Mouse (Mus musculus) forebrain, postnatal 0 days (tissue): Measurements from ENCODE around the gene Fcgrt. TPM values are rescaled to one million over a fixed set of nuclear protein-coding genes. Genes with fewer than 3 reads are reported as not detected.
A peak's percentile ranks its signal among the peaks of the same experiment; 100 is the strongest.

Source experiments
- ATAC-seq: fragments of 200-750 bp; cut with Nextera tagmentation; 2 replicates; pipeline ENCODE4 v1.8.0; 2017; ENCODE audit warnings: mild to moderate bottlenecking, moderate library complexity
- DNase-seq: peaks from one replicate; pipeline ENCODE4 v3.0.0-alpha.2; 2015
- H3K27ac ChIP-seq: fragments of 300-500 bp; sonication (generic); 2 replicates; pipeline ENCODE4 v1.5.1; 2014; ENCODE audit warnings: low read depth, mild to moderate bottlenecking, antibody characterized with exemption, low read length, moderate library complexity, mixed read lengths
- H3K27me3 ChIP-seq: fragments of 300-500 bp; sonication (generic); 2 replicates; pipeline ENCODE4 v1.6.1; 2014; ENCODE audit warnings: mild to moderate bottlenecking, low read length, mixed read lengths; ENCODE audit not compliant: insufficient read depth
- H3K36me3 ChIP-seq: fragments of 300-500 bp; sonication (generic); 2 replicates; pipeline ENCODE4 v1.6.1; 2014; ENCODE audit warnings: mild to moderate bottlenecking, moderate library complexity; ENCODE audit not compliant: insufficient read depth
- H3K4me1 ChIP-seq: fragments of 300-500 bp; sonication (generic); 2 replicates; pipeline ENCODE4 v1.6.1; 2014; ENCODE audit warnings: antibody characterized with exemption; ENCODE audit not compliant: insufficient read depth
- H3K4me2 ChIP-seq: fragments of 300-500 bp; sonication (generic); 2 replicates; pipeline ENCODE4 v1.6.1; 2014; ENCODE audit warnings: low read depth, mild to moderate bottlenecking, moderate library complexity
- H3K4me3 ChIP-seq: fragments of 300-500 bp; sonication (generic); 2 replicates; pipeline ENCODE4 v1.5.1; 2014; ENCODE audit warnings: low read depth, low read length, mixed read lengths
- H3K9ac ChIP-seq: fragments of 300-500 bp; sonication (generic); 2 replicates; pipeline ENCODE4 v1.6.1; 2014; ENCODE audit warnings: mild to moderate bottlenecking
- H3K9me3 ChIP-seq: fragments of 300-500 bp; sonication (generic); 2 replicates; pipeline ENCODE4 v1.6.1; 2016; ENCODE audit warnings: low read length
- CTCF ChIP-seq: sonication (generic); IDR thresholded peaks from 2 replicates; pipeline ENCODE4 v1.5.1; 2016; ENCODE audit warnings: antibody characterized with exemption, control low read depth, low read depth
- WGBS: fragments of 180-500 bp; shearing (Covaris S2); extraction: QIAGEN DNeasy Blood & Tissue Kit; methylation state at CpG from one replicate; pipeline ENCODE4 v1.1.7; 2014; 5-methylcytosine and 5-hydroxymethylcytosine counted together
- polyA plus RNA-seq: library from polyadenylated mRNA; unstranded; fragments of >200 nt; fragmentation: Nextera tagmentation; extraction: Ambion mirVana; gene quantifications from 2 replicates; pipeline ENCODE4 v1.2.1, GENCODE M21; 2015
- total RNA-seq: library from RNA; depleted of rRNA; stranded (reverse); fragments of >200 nt; gene quantifications from 2 replicates; pipeline ENCODE4 v1.2.3, GENCODE M21; 2014

Gene Fcgrt
- total and polyA plus RNA-seq, 2 experiments from 2014 or later, result 29.4 to 35.1 TPM

- 87% methylated on average over 4 of the region's 4 CpGs for WGBS
- Histone ChIP-seq H3K27ac (no peak overlapping the region), H3K4me1 (no peaks in the 10 kb centered on the region), H3K4me2 (no peak overlapping the region), H3K4me3 (no peak overlapping the region), H3K9ac (no peak overlapping the region), H3K36me3 (peaks cover 34% of the 10 kb centered on the region), H3K9me3 (no peaks in the 10 kb centered on the region), H3K27me3 (no peaks in the 10 kb centered on the region)
- DNase-seq, result no peak
- TF ChIP-seq CTCF, result no peak
- ATAC-seq, result no peak
These were observed 28.2 kb downstream of the Fcgrt start for GRCm38 (mm10) chr7:45075405-45075804.

GRCm38 (mm10) chr7:45073949-45074348 lies 29.7 kb downstream of the Fcgrt start:
- Histone ChIP-seq H3K27ac (no peak overlapping the region), H3K36me3 (peaks cover 34% of the 10 kb centered on the region), H3K9ac (no peak overlapping the region), H3K9me3 (no peaks in the 10 kb centered on the region), H3K4me1 (no peaks in the 10 kb centered on the region), H3K4me2 (no peak overlapping the region), H3K27me3 (no peaks in the 10 kb centered on the region), H3K4me3 (no peak overlapping the region)
- DNase-seq (no peak), ATAC-seq (no peak)
- WGBS, result 92% methylated on average over 12 of the region's 12 CpGs
- no peak for TF ChIP-seq CTCF

GRCm38 (mm10) chr7:45073171-45073707 lies 30.4 kb downstream of the Fcgrt start:
- no peak for DNase-seq

DNA sequence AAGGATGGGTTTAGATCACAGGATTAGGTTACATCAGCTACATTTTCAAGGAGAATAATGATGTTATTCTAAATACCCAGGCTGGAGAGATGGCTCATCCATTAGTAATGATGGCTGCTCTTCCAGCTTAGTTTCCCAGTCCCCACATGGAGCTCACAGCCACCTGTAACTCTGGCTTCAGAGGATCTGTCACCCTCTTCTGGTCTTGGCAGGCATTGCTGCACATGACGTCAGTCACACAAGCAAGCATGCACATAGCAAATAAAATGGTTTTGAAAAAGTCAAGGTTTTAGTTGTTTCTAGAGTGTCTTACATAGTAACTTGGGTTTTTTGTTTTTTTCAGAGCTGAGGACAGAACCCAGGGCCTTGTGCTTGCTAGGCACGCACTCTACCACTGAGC lies 31.4 kb downstream of the Fcgrt start:
- DNase-seq, result no peak
- Histone ChIP-seq H3K9me3 (no peaks in the 10 kb centered on the region), H3K9ac (no peak overlapping the region), H3K27ac (no peak overlapping the region), H3K4me3 (no peak overlapping the region), H3K36me3 (peaks cover 27% of the 10 kb centered on the region), H3K4me1 (no peaks in the 10 kb centered on the region), H3K4me2 (no peak overlapping the region), H3K27me3 (no peaks in the 10 kb centered on the region)
- WGBS, result 69% methylated on average over 2 of the region's 2 CpGs
- peak; percentile 35; the same call in 1 of the 2 replicates for ATAC-seq
- TF ChIP-seq CTCF, result peak; percentile 53

More at GRCm38 (mm10) chr7:45073171-45073707, 30.4 kb downstream of the Fcgrt start:
- Histone ChIP-seq H3K4me2 (no peak overlapping the region), H3K9me3 (no peaks in the 10 kb centered on the region), H3K27ac (no peak overlapping the region), H3K4me3 (no peak overlapping the region), H3K4me1 (no peaks in the 10 kb centered on the region), H3K9ac (no peak overlapping the region), H3K27me3 (no peaks in the 10 kb centered on the region), H3K36me3 (peaks cover 34% of the 10 kb centered on the region)
- no peak for TF ChIP-seq CTCF
- 89% methylated on average over 7 of the region's 7 CpGs for WGBS
- ATAC-seq, result no peak

DNA sequence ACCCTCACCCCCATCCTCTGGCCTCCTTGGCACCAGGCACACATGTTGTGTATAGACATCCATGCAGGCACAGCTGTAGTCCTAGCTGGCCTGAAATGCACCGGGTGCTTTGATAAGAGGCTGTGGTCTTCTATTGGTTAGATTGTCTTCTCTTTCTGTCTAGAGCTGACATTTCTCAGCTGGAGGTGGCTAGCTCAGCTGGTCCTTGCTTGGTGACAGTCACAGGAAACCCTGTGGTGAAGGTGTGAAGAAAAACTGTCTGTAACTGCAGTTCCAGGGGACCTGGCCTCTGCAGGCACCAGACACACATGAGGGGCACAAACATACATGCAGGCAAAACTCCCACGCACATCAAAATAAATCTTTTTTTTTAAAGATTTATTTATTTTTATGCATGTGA lies 34.0 kb downstream of the Fcgrt start:
- ATAC-seq, result no peak
- Histone ChIP-seq H3K9me3 (no peaks in the 10 kb centered on the region), H3K36me3 (peaks cover 6% of the 10 kb centered on the region), H3K27ac (no peak overlapping the region), H3K4me2 (no peak overlapping the region), H3K9ac (no peak overlapping the region), H3K4me3 (no peak overlapping the region), H3K27me3 (no peaks in the 10 kb centered on the region), H3K4me1 (no peaks in the 10 kb centered on the region)
- TF ChIP-seq CTCF, result no peak
- WGBS, result 84% methylated on average over 2 of the region's 2 CpGs
- DNase-seq, result no peak

DNA sequence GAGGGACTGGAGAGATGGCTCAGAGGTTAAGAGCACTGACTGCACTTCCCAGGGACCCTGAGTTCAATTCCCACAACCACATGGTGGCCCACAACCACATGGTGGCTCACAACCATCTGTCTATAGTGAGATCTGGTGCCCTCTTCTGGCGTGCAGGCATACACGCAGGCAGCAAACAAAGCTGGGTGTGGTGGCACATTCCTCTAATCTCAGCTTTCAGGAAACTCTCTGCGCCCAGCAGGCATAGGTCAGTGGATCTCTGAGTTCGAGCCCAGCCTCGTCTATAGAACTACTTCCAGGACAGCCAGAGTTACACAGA lies 35.7 kb downstream of the Fcgrt start:
- Histone ChIP-seq H3K4me3 (no peak overlapping the region), H3K4me2 (no peak overlapping the region), H3K27me3 (no peaks in the 10 kb centered on the region), H3K9ac (no peak overlapping the region), H3K4me1 (no peaks in the 10 kb centered on the region; the same call in 1 of the 2 replicates), H3K27ac (no peak overlapping the region), H3K9me3 (no peaks in the 10 kb centered on the region), H3K36me3 (no peaks in the 10 kb centered on the region)
- DNase-seq, result peak; percentile 56
- peak; percentile 60; the same call in 1 of the 2 replicates for ATAC-seq
- peak; percentile 73 for TF ChIP-seq CTCF
- WGBS, result 20% methylated on average over 5 of the region's 5 CpGs

DNA sequence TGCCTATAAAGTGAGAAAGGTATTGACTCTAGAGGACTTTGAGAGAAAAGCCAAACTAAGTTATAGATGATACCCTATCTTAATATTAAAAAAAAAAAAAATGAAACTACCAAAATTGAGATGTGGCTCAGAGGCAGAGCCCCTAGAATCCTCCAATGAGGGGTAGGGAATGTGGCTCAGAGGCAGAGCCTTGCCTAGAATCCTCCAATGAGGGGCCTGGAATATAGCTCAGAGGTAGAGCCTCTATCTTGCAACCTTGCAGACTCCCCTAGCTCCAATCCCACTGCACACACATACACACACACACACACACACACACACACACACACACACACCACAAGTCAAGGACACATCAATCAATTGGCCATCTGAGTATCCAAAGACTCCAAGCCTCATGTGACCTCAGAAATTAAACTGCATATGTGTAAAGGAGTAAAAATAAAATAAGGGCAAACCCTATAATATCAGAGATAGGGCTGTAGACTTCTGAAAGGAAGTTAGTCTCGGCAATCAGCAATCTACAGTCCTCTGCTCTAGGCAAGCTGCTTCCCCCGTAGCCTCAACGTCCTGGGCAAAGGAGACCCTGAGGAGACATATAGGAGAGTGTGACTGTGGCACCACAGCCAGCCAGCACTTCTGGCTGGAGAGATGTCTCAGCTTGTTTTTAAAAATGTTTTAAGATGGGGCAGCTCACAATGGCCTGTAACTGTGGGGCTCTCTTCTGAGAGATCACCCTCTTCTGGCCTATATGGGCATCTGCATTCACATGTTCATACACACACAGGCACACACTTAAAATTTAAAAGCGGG lies 36.3 kb downstream of the Fcgrt start:
- no peaks in the 10 kb centered on the region for H3K27me3 ChIP-seq
- no peak for TF ChIP-seq CTCF
- H3K9ac ChIP-seq, result no peak overlapping the region
- no peaks in the 10 kb centered on the region; the same call in 1 of the 2 replicates for H3K4me1 ChIP-seq
- no peak for ATAC-seq
- no peak for DNase-seq
- no peaks in the 10 kb centered on the region for H3K36me3 ChIP-seq
- H3K4me2 ChIP-seq, result no peak overlapping the region
- no peaks in the 10 kb centered on the region for H3K9me3 ChIP-seq
- 82% methylated on average over 4 of the region's 4 CpGs for WGBS
- H3K27ac ChIP-seq, result no peak overlapping the region
- H3K4me3 ChIP-seq, result no peak overlapping the region
